Mouse (Mus musculus) heart, adult 11 months (tissue): ENCODE results near the gene Cav1.

Experiments used
- DNase-seq: peaks from one replicate; pipeline ENCODE4 v3.0.0; 2022

Cav1 gene

DNA sequence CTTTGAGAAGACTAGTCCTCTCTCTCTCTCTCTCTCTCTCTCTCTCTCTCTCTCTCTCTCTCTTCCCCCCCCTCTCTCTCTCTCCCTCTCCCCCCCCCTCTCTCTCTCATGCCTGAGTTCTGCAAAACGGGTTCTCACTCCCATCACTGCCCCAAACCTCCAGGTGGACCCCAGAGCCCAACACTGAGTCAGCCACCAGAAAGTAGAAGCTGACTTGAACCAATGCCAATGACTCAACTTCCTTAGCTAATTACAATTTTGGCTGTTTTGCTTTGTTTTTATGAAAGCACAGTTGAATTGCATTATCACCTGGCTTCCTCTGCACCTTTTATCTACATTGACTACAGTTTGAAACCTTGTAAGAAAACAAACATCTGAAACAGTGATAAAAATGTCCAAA, 11.8 kb downstream of the Cav1 start:
- peak; percentile 90 for DNase-seq

GRCm38 (mm10) chr6:17321976-17322375, 15.8 kb downstream of the Cav1 start:
- peak; percentile 23 for DNase-seq

GRCm38 (mm10) chr6:17327216-17327615, 21.1 kb downstream of the Cav1 start:
- peak; percentile 80 for DNase-seq

DNA sequence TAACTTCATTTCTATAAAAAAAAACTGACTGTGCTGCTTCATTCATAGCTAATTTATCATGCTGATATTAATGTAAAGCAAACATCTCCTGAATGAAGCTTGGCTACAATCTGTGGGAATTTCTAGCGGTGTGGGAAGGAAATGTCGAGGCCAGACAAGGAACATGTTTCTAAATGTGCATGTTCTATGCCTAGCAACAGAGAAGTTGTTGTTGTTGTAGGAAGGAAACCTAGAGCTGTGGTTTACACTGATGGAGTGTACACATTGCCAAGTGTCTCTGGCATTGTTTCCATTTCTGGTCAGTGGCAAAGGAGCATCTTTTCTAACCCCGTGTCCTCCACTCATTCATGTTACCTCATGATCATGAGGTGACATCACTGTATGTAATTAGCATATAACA, 23.7 kb downstream of the Cav1 start:
- DNase-seq, result peak; percentile 28

- peak; percentile 9 for DNase-seq
These were observed 31.6 kb downstream of the Cav1 start for GRCm38 (mm10) chr6:17337724-17338123.

DNA sequence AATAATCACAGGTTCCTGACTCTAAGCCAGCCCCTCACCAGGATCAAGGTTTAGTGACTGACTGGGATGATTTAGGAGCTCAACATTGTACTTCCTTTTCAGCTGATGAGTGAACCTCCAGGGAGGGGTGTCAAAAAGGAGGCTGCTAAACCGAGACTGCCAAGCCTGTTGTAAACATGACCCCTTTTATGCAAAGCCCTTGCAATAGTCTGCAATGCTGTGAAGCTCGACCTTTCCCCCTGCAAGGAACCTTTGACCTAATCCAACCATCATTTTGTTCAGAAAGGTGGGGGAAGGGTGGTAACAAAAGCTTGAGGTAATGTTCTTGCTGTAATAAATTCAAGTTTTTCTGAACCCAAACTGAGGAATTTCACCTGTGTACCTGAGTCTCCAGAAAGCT, 34.3 kb downstream of the Cav1 start:
- peak; percentile 55 for DNase-seq

DNA sequence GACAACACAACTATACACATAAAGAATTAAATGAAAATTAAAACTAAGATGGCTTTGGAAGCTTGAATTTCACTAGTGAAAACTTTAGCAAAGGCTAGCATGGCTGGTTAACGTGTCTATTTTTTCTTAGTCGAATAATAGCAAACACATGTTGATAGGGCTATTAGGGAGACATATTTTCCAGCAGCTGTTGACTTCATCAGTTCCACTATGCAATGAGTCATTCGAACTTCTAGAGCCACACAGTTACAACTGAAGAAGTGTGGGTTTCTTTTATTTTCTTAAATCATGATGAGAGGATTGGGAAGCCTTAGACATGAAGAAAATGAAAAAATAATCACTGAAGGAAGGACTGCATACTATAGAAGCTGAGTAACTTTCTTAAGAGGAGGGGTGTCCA, 41.9 kb downstream of the Cav1 start:
- peak; percentile 55 for DNase-seq

GRCm38 (mm10) chr6:17350803-17351202, 44.7 kb downstream of the Cav1 start:
- DNase-seq, result peak; percentile 37

GRCm38 (mm10) chr6:17358896-17359690, 53.0 kb downstream of the Cav1 start:
- peak; percentile 87 for DNase-seq

DNA sequence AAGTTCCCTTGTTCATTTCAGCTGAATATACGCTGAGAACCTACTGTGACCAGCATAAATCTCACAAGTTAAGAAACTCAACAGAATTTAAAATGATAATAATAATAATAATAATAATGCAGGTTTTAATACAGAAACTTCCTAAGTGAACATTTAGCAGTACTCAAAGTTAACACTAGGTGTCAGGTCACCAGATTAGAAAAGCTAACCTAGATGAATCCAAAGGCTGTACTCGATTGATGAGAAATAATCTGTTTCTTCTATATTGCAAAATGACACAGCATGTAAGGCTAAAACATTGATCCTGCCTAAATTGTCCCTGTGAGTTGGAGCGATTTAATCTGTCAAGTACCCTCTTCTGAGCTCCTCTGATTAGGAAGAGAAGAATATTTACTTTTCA, 56.6 kb downstream of the Cav1 start:
- DNase-seq, result no peak

GRCm38 (mm10) chr6:17363446-17364179, 57.5 kb downstream of the Cav1 start:
- peak; percentile 80 for DNase-seq

DNA sequence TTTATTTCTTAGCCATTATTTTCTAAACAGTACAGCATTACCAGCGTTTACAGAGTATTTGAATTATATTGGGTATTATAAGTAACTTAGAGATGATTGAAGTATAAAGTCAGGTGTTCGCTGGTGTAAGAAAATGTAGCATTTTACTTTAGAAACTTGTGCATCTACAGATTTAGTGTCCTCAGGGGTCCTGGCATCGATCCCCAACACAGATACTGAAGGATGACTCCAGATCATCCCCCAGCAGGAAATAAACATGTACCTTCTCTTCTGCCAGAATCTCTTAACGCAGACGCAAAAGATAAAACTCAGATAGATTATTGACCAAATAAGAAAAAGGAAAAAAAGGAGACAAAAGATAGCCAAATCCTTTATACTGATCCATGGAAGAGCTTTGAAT, 68.2 kb downstream of the Cav1 start:
- no peak for DNase-seq

GRCm38 (mm10) chr6:17377371-17377770, 71.2 kb downstream of the Cav1 start:
- DNase-seq, result no peak

GRCm38 (mm10) chr6:17380102-17380501, 74.0 kb downstream of the Cav1 start:
- no peak for DNase-seq

DNA sequence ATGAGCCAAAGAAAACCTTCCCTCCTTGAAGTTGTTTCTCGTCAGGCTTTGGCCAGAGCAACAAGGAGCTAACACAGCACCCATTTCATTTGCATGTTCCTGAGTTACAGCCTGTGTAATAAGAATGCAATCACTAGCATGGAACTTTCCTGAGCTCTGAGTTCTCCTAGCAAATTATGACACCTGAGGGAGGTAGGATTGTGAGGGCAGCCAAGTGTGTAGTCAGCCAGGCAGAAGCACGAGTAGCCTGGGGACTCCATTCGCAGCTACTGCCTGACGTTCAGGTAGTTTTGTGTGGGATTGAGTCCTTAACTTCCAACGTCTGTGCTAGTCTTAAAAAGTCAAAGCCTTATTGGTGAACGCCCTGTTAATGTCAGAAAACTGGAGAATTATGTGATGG, 75.6 kb downstream of the Cav1 start:
- no peak for DNase-seq

DNA sequence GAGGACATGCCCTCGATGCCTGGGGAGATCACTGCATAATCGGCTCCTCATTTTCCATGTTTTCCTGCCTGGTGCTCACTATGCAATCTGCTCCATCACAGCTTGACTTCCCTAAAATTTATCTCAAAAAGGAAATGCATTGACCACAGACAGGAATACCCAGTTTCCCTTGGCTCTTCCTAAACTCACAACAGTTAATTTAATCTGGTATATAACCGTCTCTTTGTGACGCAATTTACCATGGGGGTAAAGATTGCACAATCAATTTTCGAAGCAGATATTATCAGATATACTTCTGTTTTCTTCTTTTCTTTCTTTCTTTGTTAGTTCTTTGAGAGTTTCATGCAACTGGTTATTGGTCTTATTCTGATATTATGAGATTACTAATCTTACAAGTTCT, 79.4 kb downstream of the Cav1 start:
- no peak for DNase-seq

DNA sequence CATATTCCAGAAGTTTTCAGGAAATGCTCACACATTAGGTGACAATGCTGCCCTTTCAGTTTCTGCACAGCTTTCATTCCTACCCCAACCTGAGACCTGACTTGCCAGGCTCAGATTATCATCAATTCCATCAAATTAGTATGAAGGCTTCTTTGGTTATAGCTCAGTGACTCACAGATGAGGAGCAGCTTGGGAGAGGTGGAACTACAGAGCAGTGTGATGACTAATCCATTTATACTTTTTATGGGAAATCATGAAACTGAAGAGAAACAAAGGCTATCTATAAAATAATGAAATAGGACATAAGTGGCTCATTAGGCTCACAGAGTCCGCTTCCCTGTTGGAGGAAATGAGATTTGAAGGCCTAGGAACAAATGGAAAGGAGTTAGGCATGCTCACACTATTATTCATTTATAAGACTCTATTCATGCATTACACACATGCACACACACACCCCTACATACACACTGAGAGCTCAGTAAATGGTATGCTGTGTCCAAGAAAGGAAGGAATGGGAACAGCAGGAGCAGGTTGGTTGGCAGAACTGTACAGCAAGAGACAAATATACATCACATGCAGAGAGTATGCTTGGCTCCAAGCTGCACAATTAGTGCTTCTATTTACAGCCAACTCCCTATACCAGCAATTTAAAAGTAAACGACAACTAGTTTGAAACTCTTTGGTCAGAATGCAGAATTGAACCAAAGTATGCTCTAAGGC, 82.0 kb downstream of the Cav1 start:
- no peak for DNase-seq
